Mouse (Mus musculus): ENCODE measurements at regions not wholly inside any gene's neighbourhood (a gene's known extent, or its start where the extent isn't known, plus 50 kb on each side); places are given as distances from the start of the nearest gene placed in this dataset.

DNA sequence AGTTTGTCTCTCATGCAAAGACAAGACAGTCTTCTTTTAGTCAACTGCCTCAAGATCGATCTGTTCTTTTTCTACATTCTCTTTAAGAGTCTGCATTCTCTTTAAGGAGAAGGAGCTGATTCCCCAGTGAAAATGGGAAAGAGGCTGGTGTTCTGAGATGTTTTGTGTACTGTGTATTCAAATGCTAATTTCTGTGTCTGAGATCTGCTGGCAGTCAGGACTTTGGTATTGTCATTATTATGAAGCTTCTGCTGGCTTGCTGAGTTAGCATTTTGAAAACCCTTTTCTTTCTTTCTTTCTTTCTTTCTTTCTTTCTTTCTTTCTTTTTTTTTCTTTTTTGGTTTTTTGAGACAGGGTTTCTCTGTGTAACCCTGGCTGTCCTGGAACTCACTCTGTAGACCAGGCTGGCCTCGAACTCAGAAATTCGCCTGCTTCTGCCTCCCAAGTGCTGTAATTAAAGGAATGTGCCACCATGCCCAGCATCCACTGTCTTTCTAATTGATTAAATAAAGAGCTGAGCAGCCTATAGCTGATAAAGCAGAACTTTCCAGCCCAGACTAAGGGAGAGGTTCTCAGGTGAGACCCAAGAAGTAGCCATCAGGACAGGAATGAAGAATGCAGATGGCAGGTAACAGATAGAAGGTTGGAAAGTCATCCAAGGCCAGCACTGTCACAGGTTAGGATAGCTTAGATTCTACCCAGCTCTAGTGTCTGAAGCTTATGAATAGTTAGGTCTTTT, 813.1 kb downstream of the Cps1 start:
- peaks cover 4% of the 10 kb centered on the region; the same call in 1 of the 2 replicates for H3K4me1 ChIP-seq (replicated peaks; ENCODE audit: low read depth, low read length)

DNA sequence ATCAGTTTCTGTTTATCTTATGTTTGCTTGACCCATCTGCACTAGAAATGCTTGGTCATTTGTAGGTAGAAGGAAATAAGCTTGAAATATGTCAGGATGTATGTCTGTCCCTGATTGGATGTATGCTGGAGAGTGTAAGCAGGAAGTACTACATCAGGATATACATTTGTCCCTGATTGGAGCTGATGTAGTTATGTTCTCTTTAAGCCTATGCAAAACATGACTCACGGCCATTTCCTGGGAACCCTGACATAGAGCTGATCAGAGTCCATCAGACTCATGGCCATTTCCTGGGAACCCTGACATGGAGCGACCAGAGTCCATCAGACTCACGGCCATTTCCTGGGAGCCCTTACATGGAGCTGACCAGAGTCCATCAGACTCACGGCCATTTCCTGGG, 858.6 kb downstream of the Cps1 start:
- Histone ChIP-seq H3K27me3 (ENCODE audit: insufficient read depth, low read length) (no peaks in the 10 kb centered on the region), H3K4me1 (replicated peaks; ENCODE audit: low read depth, low read length) (no peaks in the 10 kb centered on the region), H3K9me3 (ENCODE audit: low read length) (peaks cover 49% of the 10 kb centered on the region), H3K4me3 (replicated peaks; ENCODE audit: low read length) (no peak overlapping the region), H3K36me3 (ENCODE audit: insufficient read depth, low read length) (no peaks in the 10 kb centered on the region)
- TF ChIP-seq NANOG (IDR thresholded peaks at IDR 0.05; ENCODE audit: borderline replicate concordance, low read length) (no peak), CTCF (conservative IDR thresholded peaks at IDR 0.05; ENCODE audit: low read length) (no peak), POU5F1 (IDR thresholded peaks at IDR 0.05; ENCODE audit: borderline replicate concordance, low read length) (no peak)

More for the DNA sequence above, 813.1 kb downstream of the Cps1 start:
- Histone ChIP-seq H3K4me3 (replicated peaks; ENCODE audit: low read length) (no peak overlapping the region), H3K9me3 (ENCODE audit: low read length) (peaks cover 41% of the 10 kb centered on the region), H3K27me3 (ENCODE audit: insufficient read depth, low read length) (no peaks in the 10 kb centered on the region), H3K36me3 (ENCODE audit: insufficient read depth, low read length) (peaks cover 3% of the 10 kb centered on the region; the same call in 1 of the 2 replicates)
- TF ChIP-seq NANOG (IDR thresholded peaks at IDR 0.05; ENCODE audit: borderline replicate concordance, low read length): no peak
- TF ChIP-seq CTCF (conservative IDR thresholded peaks at IDR 0.05; ENCODE audit: low read length): no peak
- peak; percentile 42; the same call in 1 of the 2 replicates for TF ChIP-seq POU5F1 (IDR thresholded peaks at IDR 0.05; ENCODE audit: borderline replicate concordance, low read length)
